Mouse (Mus musculus) neural tube, embryonic 14.5 days (tissue): ENCODE measurements around the gene Acp4. TPM values are rescaled to one million over a fixed set of nuclear protein-coding genes. Genes with fewer than 3 reads are reported as not detected.
"Not testable (repeated sequence)": the region's sequence is repeated elsewhere in the genome, so short reads cannot be mapped to it uniquely, and the experiment has no call there.

Experiments
- ATAC-seq: fragments of 200-750 bp; cut with Nextera tagmentation; 2 replicates; pipeline ENCODE4 v1.8.0; 2017; ENCODE audit warnings: low read depth, mild to moderate bottlenecking, moderate TSS enrichment, moderate library complexity
- H3K27ac ChIP-seq: fragments of 300-500 bp; sonication (generic); 2 replicates; pipeline ENCODE4 v1.5.1; 2014; ENCODE audit warnings: low read depth, mild to moderate bottlenecking, control low read depth, low read length, moderate library complexity, mixed read lengths
- H3K27me3 ChIP-seq: fragments of 300-500 bp; sonication (generic); 2 replicates; pipeline ENCODE4 v1.6.1; 2014; ENCODE audit warnings: low read length; ENCODE audit not compliant: control insufficient read depth, insufficient read depth
- H3K36me3 ChIP-seq: fragments of 300-500 bp; sonication (generic); 2 replicates; pipeline ENCODE4 v1.6.1; 2014; ENCODE audit warnings: low read length, mixed read lengths; ENCODE audit not compliant: control insufficient read depth, insufficient read depth
- H3K4me1 ChIP-seq: fragments of 300-500 bp; sonication (generic); 2 replicates; pipeline ENCODE4 v1.6.1; 2014; ENCODE audit warnings: low read length; ENCODE audit not compliant: control insufficient read depth, insufficient read depth
- H3K4me2 ChIP-seq: fragments of 300-500 bp; sonication (generic); 2 replicates; pipeline ENCODE4 v1.6.1; 2014; ENCODE audit warnings: mild to moderate bottlenecking, low read depth, low read length, control low read depth
- H3K4me3 ChIP-seq: fragments of 300-500 bp; sonication (generic); 2 replicates; pipeline ENCODE4 v1.5.1; 2014; ENCODE audit warnings: low read depth, low read length, control low read depth, mixed read lengths
- H3K9ac ChIP-seq: fragments of 300-500 bp; sonication (generic); replicated peaks from 2 replicates; pipeline ENCODE4 v1.6.1; 2014; ENCODE audit warnings: low read depth, mild to moderate bottlenecking, control low read depth, low read length, mixed read lengths
- H3K9me3 ChIP-seq: fragments of 300-500 bp; sonication (generic); 2 replicates; pipeline ENCODE4 v1.6.1; 2016; ENCODE audit warnings: low read length; ENCODE audit not compliant: control insufficient read depth
- WGBS: fragments of 180-500 bp; shearing (Covaris S2); extraction: QIAGEN DNeasy Blood & Tissue Kit; methylation state at CpG from one replicate; pipeline ENCODE4 v1.1.7; 2014; 5-methylcytosine and 5-hydroxymethylcytosine counted together
- polyA plus RNA-seq: library from polyadenylated mRNA; unstranded; fragments of >200 nt; fragmentation: Nextera tagmentation; extraction: Ambion mirVana; gene quantifications from 2 replicates; pipeline ENCODE4 v1.2.1, GENCODE M21; 2014

The Acp4 gene
- polyA plus RNA-seq, 1 experiment from 2014 or later, result not detected

GRCm38 (mm10) chr7:44250732-44251275 lies 6.4 kb downstream of the Acp4 start:
- ATAC-seq, result not testable (repeated sequence)

GRCm38 (mm10) chr7:44249248-44249647 lies 7.9 kb downstream of the Acp4 start:
- Histone ChIP-seq H3K9me3 (no peaks in the 10 kb centered on the region), H3K4me2 (no peak overlapping the region), H3K27ac (no peak overlapping the region), H3K9ac (no peak overlapping the region), H3K4me1 (peaks cover 17% of the 10 kb centered on the region; the same call in 1 of the 2 replicates), H3K27me3 (no peaks in the 10 kb centered on the region), H3K4me3 (no peak overlapping the region), H3K36me3 (peaks cover 33% of the 10 kb centered on the region)
- 97% methylated on average over 4 of the region's 4 CpGs for WGBS
- no peak for ATAC-seq

More at GRCm38 (mm10) chr7:44250732-44251275, 6.4 kb downstream of the Acp4 start:
- not testable (repeated sequence) for H3K9ac ChIP-seq, H3K9me3 ChIP-seq, H3K27ac ChIP-seq, H3K4me2 ChIP-seq, H3K27me3 ChIP-seq, H3K4me3 ChIP-seq
- Histone ChIP-seq H3K4me1 (peaks cover 13% of the 10 kb centered on the region; the same call in 1 of the 2 replicates), H3K36me3 (peaks cover 33% of the 10 kb centered on the region)
- 92% methylated on average over 17 of the region's 17 CpGs for WGBS

GRCm38 (mm10) chr7:44247971-44248370 lies 9.2 kb downstream of the Acp4 start:
- no peak for ATAC-seq
- Histone ChIP-seq H3K4me3 (peak overlapping the region; percentile 78), H3K36me3 (peaks cover 24% of the 10 kb centered on the region), H3K9ac (0 out of 2 replicates have a peak overlapping the region, but pooled peaks have one; percentile 90), H3K27ac (no peak overlapping the region), H3K4me1 (peaks cover 17% of the 10 kb centered on the region; the same call in 1 of the 2 replicates), H3K4me2 (peak overlapping the region; percentile 70), H3K27me3 (no peaks in the 10 kb centered on the region), H3K9me3 (no peaks in the 10 kb centered on the region)
- 97% methylated on average over 2 of the region's 2 CpGs for WGBS

GRCm38 (mm10) chr7:44246984-44247470 lies 10.2 kb downstream of the Acp4 start:
- Histone ChIP-seq H3K4me3 (peak overlapping the region; percentile 78), H3K27ac (peak overlapping the region; percentile 91), H3K4me1 (peaks cover 17% of the 10 kb centered on the region; the same call in 1 of the 2 replicates), H3K4me2 (peak overlapping the region; percentile 70), H3K36me3 (peaks cover 18% of the 10 kb centered on the region), H3K9ac (peak overlapping the region; percentile 90), H3K27me3 (no peaks in the 10 kb centered on the region), H3K9me3 (no peaks in the 10 kb centered on the region)
- peak; percentile 22 for ATAC-seq
- under 1% methylated on average over 23 of the region's 23 CpGs for WGBS

GRCm38 (mm10) chr7:44246055-44246983 lies 10.9 kb downstream of the Acp4 start, which contains the start of the genes 1700028J19Rik and 2410002F23Rik:
Gene 1700028J19Rik, minus strand, starts transcription at chr7:44246695.
Gene 2410002F23Rik, plus strand, starts transcription at chr7:44246722.
- WGBS, result under 1% methylated on average over 62 of the region's 62 CpGs
- Histone ChIP-seq H3K27me3 (no peaks in the 10 kb centered on the region), H3K27ac (peak within 1 kb of the TSS; percentile 91), H3K4me2 (peak within 1 kb of the TSS; percentile 70), H3K4me3 (peak within 1 kb of the TSS; percentile 78), H3K4me1 (peaks cover 17% of the 10 kb centered on the region; the same call in 1 of the 2 replicates), H3K9ac (peak within 1 kb of the TSS; percentile 90), H3K36me3 (peaks cover 18% of the 10 kb centered on the region), H3K9me3 (no peaks in the 10 kb centered on the region)
- peak; percentile 85 for ATAC-seq

GRCm38 (mm10) chr7:44244080-44244479 lies 13.1 kb downstream of the Acp4 start:
- 63% methylated on average over 1 of the region's 1 CpGs for WGBS
- Histone ChIP-seq H3K4me3 (no peak overlapping the region), H3K9me3 (no peaks in the 10 kb centered on the region), H3K4me1 (peaks cover 12% of the 10 kb centered on the region; the same call in 1 of the 2 replicates), H3K9ac (no peak overlapping the region), H3K27ac (no peak overlapping the region), H3K4me2 (no peak overlapping the region), H3K36me3 (peaks cover 3% of the 10 kb centered on the region; the same call in 1 of the 2 replicates), H3K27me3 (no peaks in the 10 kb centered on the region)
- no peak for ATAC-seq

GRCm38 (mm10) chr7:44241163-44241562 lies 16.0 kb downstream of the Acp4 start:
- ATAC-seq, result no peak
- Histone ChIP-seq H3K9ac (no peak overlapping the region), H3K27me3 (no peaks in the 10 kb centered on the region), H3K27ac (no peak overlapping the region), H3K9me3 (no peaks in the 10 kb centered on the region), H3K4me1 (0 out of 2 replicates have a peak, but pooled peaks cover 4% of the 10 kb centered on the region), H3K36me3 (no peaks in the 10 kb centered on the region), H3K4me2 (no peak overlapping the region), H3K4me3 (no peak overlapping the region)
- WGBS, result 66% methylated on average over 2 of the region's 2 CpGs

GRCm38 (mm10) chr7:44240712-44241111 lies 16.5 kb downstream of the Acp4 start:
- no peak overlapping the region for H3K9ac ChIP-seq
- 0 out of 2 replicates have a peak, but pooled peaks cover 4% of the 10 kb centered on the region for H3K4me1 ChIP-seq
- no peaks in the 10 kb centered on the region for H3K27me3 ChIP-seq
- H3K9me3 ChIP-seq, result no peaks in the 10 kb centered on the region
- H3K4me3 ChIP-seq, result no peak overlapping the region
- no peaks in the 10 kb centered on the region for H3K36me3 ChIP-seq
- H3K4me2 ChIP-seq, result no peak overlapping the region
- H3K27ac ChIP-seq, result no peak overlapping the region
- 65% methylated on average over 1 of the region's 1 CpGs for WGBS
- no peak for ATAC-seq
